Mouse (Mus musculus): ENCODE measurements at regions not wholly inside any gene's neighbourhood (a gene's known extent, or its start where the extent isn't known, plus 50 kb on each side); places are given as distances from the start of the nearest gene placed in this dataset.

GRCm38 (mm10) chr1:144085530-144086520 is 81.9 kb upstream of the Rgs2 start:
- no peak for DNase-seq

GRCm38 (mm10) chr1:144078972-144079371 is 75.0 kb upstream of the Rgs2 start:
- DNase-seq = no peak

GRCm38 (mm10) chr1:144078446-144078845 is 74.5 kb upstream of the Rgs2 start:
- DNase-seq = no peak

GRCm38 (mm10) chr1:144075991-144076390 is 72.0 kb upstream of the Rgs2 start:
- DNase-seq = peak; percentile 83

- no peak for DNase-seq
These were observed 57.3 kb upstream of the Rgs2 start for GRCm38 (mm10) chr1:144061283-144061682.

GRCm38 (mm10) chr1:144055476-144056213 is 51.7 kb upstream of the Rgs2 start:
- peak; percentile 95 for DNase-seq
